In genomic region chr12:26424841-26425240, GRCm38 (mm10) we compare ENCODE assay signal across 11 mouse cellular contexts. TPM values are rescaled to one million over a fixed set of nuclear protein-coding genes. Genes with fewer than 3 reads are reported as not detected.
A peak's percentile ranks its signal among the peaks of the same experiment; 100 is the strongest.
DNase-seq lines count a peak whose midpoint lies in the region; ATAC-seq and TF ChIP-seq lines count a peak whose summit lies in the region.
"Had no signal": no experiment of that assay in that cellular context is flagged by ENCODE, and none has a peak within 500 bp of the region (broad histone marks: within the 10 kb centered on the region; RNA-seq: fewer than 3 reads in every experiment).

No protein-coding gene starts in this region.

- peak; percentile 62; the same call in 1 of the 2 replicates for ATAC-seq in granulocyte monocyte progenitor cell, adult 5-6 weeks (replicated peaks; ENCODE audit: poor library complexity, severe bottlenecking)

- TF ChIP-seq CTCF in left cerebral cortex, adult 2 months (IDR thresholded peaks at IDR 0.05): peak; percentile 78

- H3K27ac ChIP-seq in left cerebral cortex, adult 2 months: no peak overlapping the region
- H3K27ac ChIP-seq: embryonic facial prominence, embryonic 13.5 days; hindbrain, embryonic 12.5 days; liver, embryonic 15.5 days had no signal

- intact Hi-C loops in left cerebral cortex, adult 2 months (cut with DNase I): no loop called here
- intact Hi-C loops in left cerebral cortex, postnatal 10 days (cut with DNase I): no loop called here

- DNase-seq in cerebellum, adult 9-10 months: peak; percentile 62
- no peak for DNase-seq in cerebellum, adult 11-12 months
- no peak for DNase-seq in left cerebral cortex, adult 2 months (ENCODE audit: extremely low spot score in 1 of 2, low spot score in 2 of 2)
- no peak for DNase-seq in left cerebral cortex, postnatal 10 days (ENCODE audit: extremely low spot score in 1 of 2, low spot score in 2 of 2)
- peak; percentile 33 for DNase-seq in MN1 (ENCODE audit: low spot score)
- no peak for DNase-seq in neural tube, embryonic 10.5 days (ENCODE audit: extremely low spot score, low spot score)
- no peak for DNase-seq in right cerebral cortex, adult 2 months (ENCODE audit: low spot score in 2 of 2)

- H3K4me3 ChIP-seq in left cerebral cortex, adult 2 months: no peak overlapping the region
- H3K4me3 ChIP-seq: embryonic facial prominence, embryonic 13.5 days; hindbrain, embryonic 12.5 days; liver, embryonic 15.5 days had no signal

RNA-seq across cellular contexts. Expression of gene Rnf144a, which starts 9.8 kb away (rescaled TPM):
- total RNA-seq in left cerebral cortex, adult 2 months (2021): 10 to 100 TPM; 26.8 to 34.2 TPM
- 10 to 100 TPM; 37.2 to 37.7 TPM for total RNA-seq in left cerebral cortex, postnatal 10 days (2021)
- 26.1 and 33.5 TPM in 2 replicates for total RNA-seq in granulocyte monocyte progenitor cell, adult 5-6 weeks (2014; fragmentation: Nextera tagmentation)
- 13.5 and 13.6 TPM in 2 replicates for total RNA-seq in granulocyte monocyte progenitor cell, adult 5-6 weeks (2017)

RNA-seq across cellular contexts. Expression of gene Rsad2, which starts 31.4 kb away (rescaled TPM):
- 1 to 10 TPM in 1 of 2 experiments, under 1 TPM in 1; 0.66 to 1.3 TPM for total RNA-seq in left cerebral cortex, adult 2 months (2021)
- total RNA-seq in left cerebral cortex, postnatal 10 days (2021): under 1 TPM; 0.32 to 0.54 TPM
- not detected in 2 replicates for total RNA-seq in granulocyte monocyte progenitor cell, adult 5-6 weeks (2014; fragmentation: Nextera tagmentation)
- 0.78 TPM in 1 of 2 replicates, not detected in the other for total RNA-seq in granulocyte monocyte progenitor cell, adult 5-6 weeks (2017)

RNA-seq across cellular contexts. Expression of gene Cmpk2, which starts 44.2 kb away (rescaled TPM):
- total RNA-seq in left cerebral cortex, adult 2 months (2021): 10 to 100 TPM; 19.5 to 21.9 TPM
- 10 to 100 TPM; 23.6 to 23.8 TPM for total RNA-seq in left cerebral cortex, postnatal 10 days (2021)
- total RNA-seq in granulocyte monocyte progenitor cell, adult 5-6 weeks (2014; fragmentation: Nextera tagmentation): 12.7 and 31.5 TPM in 2 replicates
- total RNA-seq in granulocyte monocyte progenitor cell, adult 5-6 weeks (2017): 8.9 and 12.2 TPM in 2 replicates

Comparison
In these comparisons a context has a peak if more than half of its experiments do, and no peak if none do; other contexts are left out.
1. DNase-seq: peak in cerebellum, adult 9-10 months (single experiment) and MN1 (single experiment); none in cerebellum, adult 11-12 months (single experiment), left cerebral cortex, adult 2 months (0 of 2), left cerebral cortex, postnatal 10 days (0 of 2), neural tube, embryonic 10.5 days (single experiment) and right cerebral cortex, adult 2 months (0 of 2).